Mouse (Mus musculus) liver, embryonic 14.5 days (tissue): ENCODE data around the gene Usp9x.

Experiments used
- CTCF ChIP-seq: IDR thresholded peaks from 2 replicates; pipeline ENCODE4 v1.5.1; 2016; ENCODE audit warnings: antibody characterized with exemption, low read depth, control low read depth
- EP300 ChIP-seq: IDR thresholded peaks from 2 replicates; pipeline ENCODE4 v1.6.1; 2016; ENCODE audit warnings: antibody characterized with exemption, low read depth

- TF ChIP-seq CTCF: no peak
- no peak for TF ChIP-seq EP300
Measured at GRCm38 (mm10) chrX:13025286-13025685, 46.0 kb upstream of the Usp9x start.
